Mouse (Mus musculus): ENCODE data around the gene Fam117a. TPM values are rescaled to one million over a fixed set of nuclear protein-coding genes. Genes with fewer than 3 reads are reported as not detected.

The Fam117a gene
- polyA plus RNA-seq, 1 experiment from 2014 or later, result 7.4 TPM

DNA sequence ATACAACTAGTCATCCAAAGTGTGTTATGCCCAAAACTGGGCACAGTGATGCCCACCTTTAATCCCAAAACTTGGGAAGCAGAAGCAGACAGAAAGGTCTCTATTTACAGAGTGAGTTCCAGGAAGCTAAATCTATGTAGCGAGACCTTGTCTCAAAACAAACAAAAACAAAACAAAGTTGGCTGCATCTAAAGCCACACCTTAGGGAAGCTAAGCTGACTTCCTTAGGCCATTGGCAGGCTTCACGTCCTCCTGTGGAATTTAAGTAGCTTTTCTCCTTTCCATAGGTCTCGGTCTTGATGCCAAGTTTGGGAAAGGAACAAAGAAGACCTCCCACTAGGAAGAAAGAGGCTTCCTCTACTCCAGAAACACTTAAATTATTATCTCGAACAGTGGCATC lies 54.4 kb downstream of the Fam117a start:
- no peak overlapping the region for H3K4me3 ChIP-seq
- 86% methylated on average over 4 of the region's 4 CpGs for WGBS
- peaks cover 67% of the 10 kb centered on the region for H3K36me3 ChIP-seq (replicated peaks)
- H3K9me3 ChIP-seq, result no peaks in the 10 kb centered on the region
- H3K4me1 ChIP-seq, result peaks cover 31% of the 10 kb centered on the region
- DNase-seq (ENCODE audit: extremely low spot score, low spot score), result no peak
- no peaks in the 10 kb centered on the region for H3K27me3 ChIP-seq (ENCODE audit: poor library complexity, severe bottlenecking)
- no peak overlapping the region for H3K27ac ChIP-seq

DNA sequence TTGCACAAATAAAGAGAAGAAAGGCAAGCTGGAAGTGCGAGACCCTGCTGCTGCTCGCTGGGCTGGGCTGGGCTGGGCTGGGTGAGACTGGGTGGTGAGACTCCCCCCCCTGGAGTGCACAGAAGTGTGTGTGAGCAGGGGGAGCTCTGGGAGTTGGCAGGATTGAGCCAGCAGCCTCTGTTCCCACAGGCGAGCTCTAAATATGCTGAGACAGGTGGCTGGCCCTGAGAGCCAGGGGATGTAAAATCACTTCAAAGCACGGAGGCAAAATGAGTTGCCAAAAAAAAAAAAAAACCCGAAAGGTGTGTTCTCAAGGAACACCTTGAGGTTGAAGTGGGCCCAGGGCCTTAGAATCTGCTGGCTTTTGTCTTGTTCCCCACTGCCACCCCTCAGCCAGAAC lies 54.9 kb downstream of the Fam117a start:
- Histone ChIP-seq H3K9me3 (no peaks in the 10 kb centered on the region), H3K27me3 (ENCODE audit: poor library complexity, severe bottlenecking) (no peaks in the 10 kb centered on the region), H3K27ac (no peak overlapping the region), H3K4me1 (peaks cover 26% of the 10 kb centered on the region), H3K4me3 (no peak overlapping the region), H3K36me3 (replicated peaks) (peaks cover 62% of the 10 kb centered on the region)
- WGBS, result 82% methylated on average over 5 of the region's 5 CpGs
- DNase-seq (ENCODE audit: extremely low spot score, low spot score), result no peak

DNA sequence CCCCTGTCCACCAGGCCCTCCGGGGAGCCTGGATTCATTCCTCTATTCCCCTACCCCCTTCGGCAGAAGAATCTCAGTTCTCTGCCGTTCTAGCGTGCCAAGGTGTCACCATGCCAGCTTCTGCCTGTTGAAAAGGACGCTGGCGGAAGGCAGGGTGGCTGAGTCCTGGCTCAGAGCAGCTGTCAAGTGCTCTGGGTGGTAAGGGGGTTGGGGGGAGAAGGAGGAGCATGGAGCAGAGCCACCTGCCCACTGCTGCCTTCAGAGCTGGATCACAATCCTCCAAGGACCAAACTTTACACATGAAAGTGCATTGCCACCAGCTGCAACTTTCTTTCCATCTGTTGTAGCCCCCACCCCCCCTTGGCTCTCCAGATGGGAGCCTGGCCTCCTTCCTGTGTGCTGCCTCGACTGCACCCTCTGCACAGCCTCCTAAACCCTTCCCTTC lies 55.4 kb downstream of the Fam117a start:
- Histone ChIP-seq H3K4me3 (no peak overlapping the region), H3K27me3 (ENCODE audit: poor library complexity, severe bottlenecking) (no peaks in the 10 kb centered on the region), H3K4me1 (peaks cover 23% of the 10 kb centered on the region), H3K9me3 (no peaks in the 10 kb centered on the region), H3K27ac (no peak overlapping the region), H3K36me3 (replicated peaks) (peaks cover 57% of the 10 kb centered on the region)
- DNase-seq (ENCODE audit: extremely low spot score, low spot score), result no peak
- WGBS, result 77% methylated on average over 7 of the region's 7 CpGs

GRCm38 (mm10) chr11:95392708-95393499 lies 56.1 kb downstream of the Fam117a start:
- H3K27ac ChIP-seq, result peak overlapping the region; percentile 44; the same call in 1 of the 2 replicates
- H3K27me3 ChIP-seq (ENCODE audit: poor library complexity, severe bottlenecking), result no peaks in the 10 kb centered on the region
- peaks cover 50% of the 10 kb centered on the region for H3K36me3 ChIP-seq (replicated peaks)
- H3K4me1 ChIP-seq, result peaks cover 24% of the 10 kb centered on the region
- DNase-seq (ENCODE audit: extremely low spot score, low spot score), result no peak
- 83% methylated on average over 11 of the region's 11 CpGs for WGBS
- no peaks in the 10 kb centered on the region for H3K9me3 ChIP-seq
- no peak overlapping the region for H3K4me3 ChIP-seq

DNA sequence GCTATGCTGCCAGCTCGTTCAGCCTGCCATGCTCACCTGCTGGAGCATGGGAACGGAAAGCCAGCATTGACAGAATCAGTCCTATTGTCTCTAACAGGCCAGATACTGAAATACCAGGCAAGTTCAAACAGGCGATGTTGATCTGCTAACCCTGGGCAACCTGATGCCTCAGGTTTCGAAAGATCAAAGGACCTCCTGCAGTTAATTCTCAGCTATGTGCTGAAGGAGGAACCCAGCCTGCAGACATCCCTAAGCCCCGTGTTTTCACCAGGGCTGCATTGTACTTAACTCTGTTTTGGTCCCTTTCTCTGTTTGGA lies 56.6 kb downstream of the Fam117a start:
- peaks cover 28% of the 10 kb centered on the region for H3K4me1 ChIP-seq
- H3K9me3 ChIP-seq, result no peaks in the 10 kb centered on the region
- H3K27me3 ChIP-seq (ENCODE audit: poor library complexity, severe bottlenecking), result no peaks in the 10 kb centered on the region
- 32% methylated on average over 5 of the region's 5 CpGs for WGBS
- no peak for DNase-seq (ENCODE audit: extremely low spot score, low spot score)
- no peak overlapping the region for H3K4me3 ChIP-seq
- peak overlapping the region; percentile 44; the same call in 1 of the 2 replicates for H3K27ac ChIP-seq
- peaks cover 45% of the 10 kb centered on the region for H3K36me3 ChIP-seq (replicated peaks)

DNA sequence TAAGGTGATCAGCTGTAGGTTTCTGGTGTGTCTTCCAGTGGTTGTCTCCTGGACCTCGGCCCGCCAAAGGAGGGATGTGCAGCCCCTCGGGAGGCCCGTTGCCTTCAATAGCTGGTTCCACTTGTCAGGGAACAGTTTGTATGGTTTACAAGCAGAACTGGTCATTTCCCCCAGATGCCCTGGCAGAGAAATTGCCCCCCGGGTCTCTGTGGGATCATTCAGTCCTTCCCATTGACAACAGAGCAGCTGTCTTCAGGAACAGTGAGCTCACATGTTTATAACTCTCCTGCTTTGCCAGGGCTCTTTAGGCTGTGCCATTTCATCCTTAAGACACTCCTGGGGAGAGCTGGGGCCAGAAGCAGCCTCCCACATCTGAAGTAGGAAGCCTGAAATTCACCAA lies 57.3 kb downstream of the Fam117a start:
- Histone ChIP-seq H3K27ac (no peak overlapping the region), H3K27me3 (ENCODE audit: poor library complexity, severe bottlenecking) (peaks cover 1% of the 10 kb centered on the region; the same call in 1 of the 2 replicates), H3K4me1 (peaks cover 28% of the 10 kb centered on the region), H3K4me3 (no peak overlapping the region), H3K9me3 (no peaks in the 10 kb centered on the region), H3K36me3 (replicated peaks) (peaks cover 38% of the 10 kb centered on the region)
- no peak for DNase-seq (ENCODE audit: extremely low spot score, low spot score)
- WGBS, result 71% methylated on average over 5 of the region's 5 CpGs

DNA sequence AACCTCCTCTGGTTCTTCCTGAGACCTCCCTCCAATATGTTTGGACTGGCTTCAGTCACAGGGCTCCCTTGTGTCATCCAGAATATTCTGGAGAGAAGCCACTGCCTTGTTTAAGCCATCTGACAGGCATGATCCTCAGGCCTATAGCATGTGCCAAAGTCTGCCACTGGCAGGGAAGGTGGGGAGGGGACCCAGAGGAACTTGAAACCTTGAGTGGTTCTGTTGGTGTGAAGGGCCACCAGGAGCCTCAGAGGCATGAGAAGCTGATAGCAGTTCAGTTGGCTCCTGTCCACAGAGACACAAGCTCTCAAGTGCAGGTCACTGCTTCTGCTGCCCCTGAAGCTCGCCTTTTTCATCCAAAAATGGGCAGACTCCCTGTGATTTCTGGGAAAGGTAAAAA lies 59.7 kb downstream of the Fam117a start:
- Histone ChIP-seq H3K4me1 (peaks cover 28% of the 10 kb centered on the region), H3K36me3 (replicated peaks) (peaks cover 14% of the 10 kb centered on the region), H3K27me3 (ENCODE audit: poor library complexity, severe bottlenecking) (peaks cover 15% of the 10 kb centered on the region), H3K27ac (no peak overlapping the region), H3K9me3 (no peaks in the 10 kb centered on the region), H3K4me3 (no peak overlapping the region)
- no peak for DNase-seq (ENCODE audit: extremely low spot score, low spot score)
- 73% methylated on average over 1 of the region's 1 CpGs for WGBS

DNA sequence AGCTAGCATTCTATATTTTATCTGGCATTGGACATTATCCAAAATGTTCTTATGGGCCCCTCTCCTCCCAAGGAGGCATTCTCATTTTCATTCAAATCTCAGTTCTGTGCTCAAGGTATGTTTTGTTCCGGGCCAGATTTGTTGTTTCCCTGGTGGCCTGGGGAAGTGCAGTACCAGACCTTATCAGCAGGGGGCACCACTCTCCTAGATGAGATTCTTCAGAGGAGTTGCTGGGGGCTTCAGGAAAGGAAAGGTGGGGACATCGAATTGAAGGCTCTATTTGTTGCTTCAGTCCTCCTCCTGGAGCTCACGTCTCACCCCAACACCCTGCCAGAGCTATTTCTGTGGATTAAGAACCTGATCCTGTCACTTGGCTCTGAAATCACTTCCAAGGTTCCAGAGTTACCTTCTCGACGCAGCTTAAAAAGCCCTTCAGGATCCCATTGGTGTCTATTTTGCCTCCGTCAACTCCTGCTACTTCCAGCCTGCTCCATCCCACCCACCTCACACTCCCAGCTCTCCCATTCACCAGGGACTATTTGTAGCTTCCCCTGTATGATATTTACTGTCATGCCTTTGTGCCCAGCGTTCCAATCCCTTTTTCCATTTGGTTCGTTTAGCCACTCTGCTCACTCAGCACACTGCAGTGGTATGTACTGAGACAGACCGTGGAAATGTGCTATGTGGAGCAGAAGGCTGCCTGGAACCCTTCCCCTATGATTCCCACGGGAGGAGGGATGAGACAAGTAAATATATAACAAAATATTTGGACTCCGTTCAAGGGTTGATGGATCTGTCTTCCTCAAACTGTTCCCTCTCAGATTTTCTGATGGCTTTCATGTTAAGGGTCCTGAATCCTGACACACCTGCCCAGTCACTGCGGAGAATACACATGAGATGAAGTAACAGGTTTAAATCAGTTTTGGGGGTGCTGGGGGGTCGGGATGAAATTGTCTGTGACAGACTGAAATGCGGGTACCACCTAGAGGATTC lies 61.3 kb downstream of the Fam117a start:
- H3K9me3 ChIP-seq, result no peaks in the 10 kb centered on the region
- no peaks in the 10 kb centered on the region for H3K36me3 ChIP-seq (replicated peaks)
- no peak overlapping the region for H3K27ac ChIP-seq
- peak; percentile 82 for DNase-seq (ENCODE audit: extremely low spot score, low spot score)
- no peak overlapping the region for H3K4me3 ChIP-seq
- peaks cover 15% of the 10 kb centered on the region for H3K27me3 ChIP-seq (ENCODE audit: poor library complexity, severe bottlenecking)
- peaks cover 34% of the 10 kb centered on the region for H3K4me1 ChIP-seq
- WGBS, result 64% methylated on average over 14 of the region's 14 CpGs

DNA sequence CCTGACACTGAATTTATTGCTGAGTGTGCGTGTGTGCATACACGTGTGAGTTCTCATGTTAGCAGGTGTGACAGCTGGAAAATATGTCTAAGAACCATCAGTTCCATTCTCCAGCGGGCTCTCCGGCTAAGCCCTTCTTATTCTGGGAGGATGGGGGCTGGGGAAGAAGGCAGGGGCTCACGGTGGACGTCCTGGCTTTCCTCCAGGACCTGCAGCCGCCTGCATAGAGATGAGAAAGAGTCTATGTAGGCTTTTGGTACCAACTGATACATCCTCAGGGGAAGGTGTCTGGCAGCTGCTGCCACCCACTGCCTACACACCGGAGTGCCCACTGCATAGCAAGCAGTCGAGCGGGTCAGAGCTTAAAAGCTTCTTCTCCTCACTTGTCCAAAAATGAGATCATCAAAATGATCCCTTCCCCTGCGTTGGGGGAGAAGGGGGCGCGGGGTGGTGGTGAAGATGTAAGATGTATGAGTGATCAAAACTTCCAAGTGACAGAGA lies 62.8 kb downstream of the Fam117a start:
- 83% methylated on average over 13 of the region's 13 CpGs for WGBS
- Histone ChIP-seq H3K4me1 (peaks cover 31% of the 10 kb centered on the region), H3K9me3 (no peaks in the 10 kb centered on the region), H3K36me3 (replicated peaks) (no peaks in the 10 kb centered on the region), H3K4me3 (no peak overlapping the region), H3K27me3 (ENCODE audit: poor library complexity, severe bottlenecking) (peaks cover 15% of the 10 kb centered on the region), H3K27ac (no peak overlapping the region)
- DNase-seq (ENCODE audit: extremely low spot score, low spot score), result no peak

GRCm38 (mm10) chr11:95401568-95401967 lies 64.8 kb downstream of the Fam117a start:
- no peak for DNase-seq (ENCODE audit: extremely low spot score, low spot score)
- Histone ChIP-seq H3K27me3 (ENCODE audit: poor library complexity, severe bottlenecking) (peaks cover 15% of the 10 kb centered on the region), H3K9me3 (no peaks in the 10 kb centered on the region), H3K4me1 (peaks cover 31% of the 10 kb centered on the region), H3K4me3 (no peak overlapping the region), H3K27ac (no peak overlapping the region; the same call in 1 of the 2 replicates), H3K36me3 (replicated peaks) (no peaks in the 10 kb centered on the region)
- 88% methylated on average over 5 of the region's 5 CpGs for WGBS

GRCm38 (mm10) chr11:95402196-95402595 lies 65.4 kb downstream of the Fam117a start:
- Histone ChIP-seq H3K4me3 (no peak overlapping the region), H3K9me3 (no peaks in the 10 kb centered on the region), H3K27ac (peak overlapping the region; percentile 64), H3K4me1 (peaks cover 31% of the 10 kb centered on the region), H3K36me3 (replicated peaks) (no peaks in the 10 kb centered on the region), H3K27me3 (ENCODE audit: poor library complexity, severe bottlenecking) (peaks cover 15% of the 10 kb centered on the region)
- 17% methylated on average over 5 of the region's 5 CpGs for WGBS
- no peak for DNase-seq (ENCODE audit: extremely low spot score, low spot score)

- Histone ChIP-seq H3K27ac (peak overlapping the region; percentile 63), H3K9me3 (no peaks in the 10 kb centered on the region), H3K27me3 (ENCODE audit: poor library complexity, severe bottlenecking) (peaks cover 15% of the 10 kb centered on the region), H3K4me3 (no peak overlapping the region), H3K4me1 (peaks cover 31% of the 10 kb centered on the region), H3K36me3 (replicated peaks) (no peaks in the 10 kb centered on the region)
- 26% methylated on average over 8 of the region's 8 CpGs for WGBS
- no peak for DNase-seq (ENCODE audit: extremely low spot score, low spot score)
Measured at GRCm38 (mm10) chr11:95402658-95403101, 65.9 kb downstream of the Fam117a start.

All from forebrain, embryonic 10.5 days (tissue).